ENCODE assay signal across 8 mouse cellular contexts in the genomic region with DNA sequence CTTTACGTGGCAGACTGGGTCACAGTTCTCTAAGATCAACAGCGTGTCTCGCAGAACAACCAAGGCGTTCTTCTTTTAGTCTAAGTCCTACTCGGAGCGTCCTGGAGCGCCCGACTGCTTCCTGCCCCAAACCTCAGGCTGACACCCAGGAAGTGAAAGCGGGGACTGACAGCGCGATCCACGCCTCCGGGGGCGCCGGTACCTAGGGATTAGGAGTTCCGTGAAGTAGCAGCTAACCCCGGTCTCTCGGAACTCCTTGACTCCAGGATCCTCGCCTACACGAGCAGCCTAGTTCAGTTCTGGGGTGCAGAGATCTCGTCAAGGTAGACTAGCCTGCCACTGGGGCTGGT. TPM values are rescaled to one million over a fixed set of nuclear protein-coding genes. Genes with fewer than 3 reads are reported as not detected.
DNase-seq lines count a peak whose midpoint lies in the region; ATAC-seq lines count a peak whose summit lies in the region.

Gene Nrp1, plus strand, starts transcription at position 199 of the 350 bp plus-strand sequence.

- no peaks in the 10 kb centered on the region for H3K36me3 ChIP-seq in forebrain, embryonic 15.5 days
- H3K36me3 ChIP-seq in lung, embryonic 15.5 days, result no peaks in the 10 kb centered on the region

- H3K9ac ChIP-seq in forebrain, embryonic 15.5 days (replicated peaks), result peak within 1 kb of the TSS; percentile 84
- peak within 1 kb of the TSS; percentile 89 for H3K9ac ChIP-seq in lung, embryonic 15.5 days

- WGBS in forebrain, embryonic 15.5 days, result 0% methylated on average over 21 of the region's 21 CpGs
- under 1% methylated on average over 21 of the region's 21 CpGs for WGBS in lung, embryonic 15.5 days

- H3K9me3 ChIP-seq in forebrain, embryonic 15.5 days, result no peaks in the 10 kb centered on the region
- H3K9me3 ChIP-seq in lung, embryonic 15.5 days, result no peaks in the 10 kb centered on the region

- intact Hi-C loops in heart, postnatal 25 days (cut with DNase I), result loop anchor here (2.0 to 5.0 kb wide), 8 partner anchors 204 to 1026 kb away; no protein-coding TSS in a partner anchor

- peak within 1 kb of the TSS; percentile 95 for H3K27ac ChIP-seq in forebrain, embryonic 15.5 days (replicated peaks)
- peak within 1 kb of the TSS; percentile 96 for H3K27ac ChIP-seq in lung, embryonic 15.5 days

- peak; percentile 75 for DNase-seq in CD4-positive, CD25-positive, alpha-beta regulatory T cell, adult 2 months (ENCODE audit: low read depth, low spot score)
- DNase-seq in WW6 (ENCODE audit: low read depth, low spot score), result peak; percentile 36
- peak; percentile 53 for DNase-seq in heart, postnatal 25 days (ENCODE audit: low spot score)
- DNase-seq in layer of hippocampus, postnatal 10 days (ENCODE audit: low spot score in 2 of 2), result peak in 1 of 2 experiments; percentile 70
- peak; percentile 45 for DNase-seq in ovary, postnatal 10 days (ENCODE audit: low spot score)

- peaks cover 50% of the 10 kb centered on the region for H3K4me1 ChIP-seq in forebrain, embryonic 15.5 days
- H3K4me1 ChIP-seq in lung, embryonic 15.5 days, result peaks cover 37% of the 10 kb centered on the region

- ATAC-seq in forebrain, embryonic 15.5 days (replicated peaks), result peak; percentile 35
- ATAC-seq in lung, embryonic 15.5 days (ENCODE audit: borderline replicate concordance, extremely low read depth, low FRiP score, low TSS enrichment), result peak; percentile 10; the same call in 1 of the 2 replicates
- no peak for ATAC-seq in erythroid progenitor cell, adult 5-6 weeks (replicated peaks; ENCODE audit: low FRiP score, poor library complexity, severe bottlenecking)

- peak within 1 kb of the TSS; percentile 66 for H3K4me3 ChIP-seq in forebrain, embryonic 15.5 days
- peak within 1 kb of the TSS; percentile 76 for H3K4me3 ChIP-seq in lung, embryonic 15.5 days

- peak within 1 kb of the TSS; percentile 96 for H3K4me2 ChIP-seq in forebrain, embryonic 15.5 days (replicated peaks)
- H3K4me2 ChIP-seq in lung, embryonic 15.5 days, result peak within 1 kb of the TSS; percentile 99

- no peaks in the 10 kb centered on the region for H3K27me3 ChIP-seq in forebrain, embryonic 15.5 days
- no peaks in the 10 kb centered on the region for H3K27me3 ChIP-seq in lung, embryonic 15.5 days

RNA-seq across cellular contexts. Expression of gene Nrp1, which starts in this region (rescaled TPM):
- 132 and 134 TPM in 2 replicates for polyA plus RNA-seq in forebrain, embryonic 15.5 days (2015; fragmentation: Nextera tagmentation; extraction: Ambion mirVana)
- total RNA-seq in heart, postnatal 25 days (2021), result 100 to 1,000 TPM; 110 to 116 TPM
- 100 to 1,000 TPM; 157 to 165 TPM for total RNA-seq in layer of hippocampus, postnatal 10 days (2021)
- 120 and 133 TPM in 2 replicates for polyA plus RNA-seq in lung, embryonic 15.5 days (2015; fragmentation: Nextera tagmentation; extraction: Ambion mirVana)
- 1.4 and 3.4 TPM in 2 replicates for total RNA-seq in erythroid progenitor cell, adult 5-6 weeks (2015; ENCODE audit: low replicate concordance)
- total RNA-seq in erythroid progenitor cell, adult 5-6 weeks (2017; ENCODE audit: low replicate concordance), result 2.0 and 4.4 TPM in 2 replicates

Comparison
In these comparisons a context has a peak if more than half of its experiments do, and no peak if none do; other contexts are left out.
1. RNA of gene Nrp1 (total RNA-seq): 157 to 165 TPM in layer of hippocampus, postnatal 10 days and 110 to 116 TPM in heart, postnatal 25 days; 1.4 to 4.4 TPM in erythroid progenitor cell, adult 5-6 weeks; every median in the first group is over 10 times any median in the second.